In the genomic region with DNA sequence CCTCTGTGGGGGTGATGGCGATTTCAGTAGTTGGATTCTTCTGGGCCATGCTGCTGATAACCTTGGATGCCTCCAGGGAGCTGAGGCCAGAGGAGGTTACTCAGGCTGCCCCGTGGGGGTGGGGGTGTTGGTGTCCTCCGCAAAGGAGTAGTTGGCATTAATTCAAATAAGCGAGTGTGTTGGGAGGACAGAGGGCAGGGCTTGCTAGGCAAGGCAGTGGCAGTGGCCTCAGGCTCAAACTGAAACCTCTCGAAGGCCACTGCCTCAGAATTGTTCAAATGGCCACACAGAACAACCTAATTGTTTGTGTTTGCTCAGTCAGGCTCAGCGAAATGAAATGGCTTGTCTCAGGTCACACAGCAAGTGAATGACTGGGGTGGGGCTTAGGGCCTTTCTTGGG, we compare ENCODE assay signal across 10 mouse cellular contexts.
DNase-seq lines count a peak whose midpoint lies in the region; ATAC-seq and TF ChIP-seq lines count a peak whose summit lies in the region.
"Had no signal": no experiment of that assay in that cellular context is flagged by ENCODE, and none has a peak within 500 bp of the region (broad histone marks: within the 10 kb centered on the region; RNA-seq: fewer than 3 reads in every experiment).

No protein-coding gene starts in this region.

- H3K9me3 ChIP-seq in midbrain, embryonic 14.5 days (ENCODE audit: control insufficient read depth, low read length), result no peaks in the 10 kb centered on the region
- no peaks in the 10 kb centered on the region for H3K9me3 ChIP-seq in midbrain, postnatal 0 days (ENCODE audit: low read length)
- H3K9me3 ChIP-seq in kidney, embryonic 14.5 days (ENCODE audit: control insufficient read depth, low read length), result no peaks in the 10 kb centered on the region
- H3K9me3 ChIP-seq: hindbrain, embryonic 13.5 days had no signal

- no peak for TF ChIP-seq CTCF in midbrain, postnatal 0 days (IDR thresholded peaks at IDR 0.05)

- H3K9ac ChIP-seq in midbrain, embryonic 14.5 days (replicated peaks; ENCODE audit: low read length), result no peak overlapping the region
- H3K9ac ChIP-seq in midbrain, postnatal 0 days (replicated peaks; ENCODE audit: low read length, poor library complexity, severe bottlenecking), result no peak overlapping the region
- no peak overlapping the region for H3K9ac ChIP-seq in kidney, embryonic 14.5 days (ENCODE audit: low read depth, low read length)
- H3K9ac ChIP-seq: hindbrain, embryonic 13.5 days had no signal

- 30% methylated on average over 6 of the region's 6 CpGs for WGBS in midbrain, embryonic 14.5 days
- 38% methylated on average over 6 of the region's 6 CpGs for WGBS in midbrain, postnatal 0 days
- 17% methylated on average over 6 of the region's 6 CpGs for WGBS in kidney, embryonic 14.5 days

- no peaks in the 10 kb centered on the region for H3K36me3 ChIP-seq in midbrain, embryonic 14.5 days (ENCODE audit: control insufficient read depth, insufficient read depth, low read length)
- H3K36me3 ChIP-seq in midbrain, postnatal 0 days (ENCODE audit: insufficient read depth, low read length), result no peaks in the 10 kb centered on the region
- H3K36me3 ChIP-seq in kidney, embryonic 14.5 days (ENCODE audit: control insufficient read depth, insufficient read depth, low read length), result no peaks in the 10 kb centered on the region
- H3K36me3 ChIP-seq: G1E; hindbrain, embryonic 13.5 days had no signal

- no peak for ATAC-seq in midbrain, embryonic 14.5 days (ENCODE audit: low FRiP score, low TSS enrichment)
- no peak for ATAC-seq in midbrain, postnatal 0 days (ENCODE audit: low FRiP score)
- ATAC-seq in kidney, embryonic 14.5 days (ENCODE audit: low FRiP score, low TSS enrichment), result peak; percentile 47

- peaks cover 14% of the 10 kb centered on the region; the same call in 1 of the 2 replicates for H3K4me1 ChIP-seq in midbrain, embryonic 14.5 days (ENCODE audit: control insufficient read depth, insufficient read depth, low read length)
- H3K4me1 ChIP-seq in midbrain, postnatal 0 days (ENCODE audit: insufficient read depth, low read length), result no peaks in the 10 kb centered on the region
- H3K4me1 ChIP-seq in kidney, embryonic 14.5 days (ENCODE audit: control insufficient read depth, insufficient read depth, low read length), result peaks cover 19% of the 10 kb centered on the region

- peak; percentile 13 for DNase-seq in midbrain, embryonic 14.5 days
- DNase-seq in midbrain, postnatal 0 days (ENCODE audit: low spot score), result no peak
- DNase-seq in embryo, embryonic 10 days (ENCODE audit: low spot score), result peak; percentile 66
- peak; percentile 83 for DNase-seq in retina, postnatal 1 day
- no peak for DNase-seq in gastrocnemius, postnatal 4 days (ENCODE audit: low spot score in 2 of 2)
- DNase-seq in spleen, adult 12 weeks (ENCODE audit: low spot score), result no peak
- DNase-seq in thymus, adult 18-20 months, result no peak

- H3K4me3 ChIP-seq in midbrain, embryonic 14.5 days (replicated peaks; ENCODE audit: low read depth, low read length), result no peak overlapping the region
- H3K4me3 ChIP-seq in midbrain, postnatal 0 days (ENCODE audit: low read depth, low read length), result no peak overlapping the region
- no peak overlapping the region for H3K4me3 ChIP-seq in kidney, embryonic 14.5 days (ENCODE audit: low read length)
- H3K4me3 ChIP-seq: hindbrain, embryonic 13.5 days had no signal

- H3K27ac ChIP-seq in midbrain, embryonic 14.5 days (replicated peaks; ENCODE audit: low read depth, low read length), result no peak overlapping the region
- no peak overlapping the region for H3K27ac ChIP-seq in midbrain, postnatal 0 days (ENCODE audit: low read depth, low read length)
- 0 out of 2 replicates have a peak overlapping the region, but pooled peaks have one; percentile 30 for H3K27ac ChIP-seq in kidney, embryonic 14.5 days (ENCODE audit: low read depth, low read length)
- H3K27ac ChIP-seq: hindbrain, embryonic 13.5 days had no signal

- H3K4me2 ChIP-seq in midbrain, embryonic 14.5 days (ENCODE audit: low read length), result no peak overlapping the region
- H3K4me2 ChIP-seq in midbrain, postnatal 0 days (ENCODE audit: low read depth, low read length, poor library complexity, severe bottlenecking), result no peak overlapping the region
- no peak overlapping the region; the same call in 1 of the 2 replicates for H3K4me2 ChIP-seq in kidney, embryonic 14.5 days (replicated peaks; ENCODE audit: low read depth, low read length)
- H3K4me2 ChIP-seq: hindbrain, embryonic 13.5 days had no signal

- H3K27me3 ChIP-seq in midbrain, embryonic 14.5 days (ENCODE audit: control insufficient read depth, insufficient read depth, low read length), result no peaks in the 10 kb centered on the region
- H3K27me3 ChIP-seq in midbrain, postnatal 0 days (ENCODE audit: insufficient read depth, low read length), result no peaks in the 10 kb centered on the region
- H3K27me3 ChIP-seq in kidney, embryonic 14.5 days (ENCODE audit: control insufficient read depth, insufficient read depth, low read length), result no peaks in the 10 kb centered on the region
- H3K27me3 ChIP-seq: hindbrain, embryonic 13.5 days had no signal

Comparison
In these comparisons a context has a peak if more than half of its experiments do, and no peak if none do; other contexts are left out.
1. DNase-seq: peak in midbrain, embryonic 14.5 days (single experiment), embryo, embryonic 10 days (single experiment) and retina, postnatal 1 day (single experiment); none in midbrain, postnatal 0 days (single experiment), gastrocnemius, postnatal 4 days (0 of 2), spleen, adult 12 weeks (single experiment) and thymus, adult 18-20 months (0 of 2).